Mouse (Mus musculus): Measurements from ENCODE around the gene Rap1gds1.

DNA sequence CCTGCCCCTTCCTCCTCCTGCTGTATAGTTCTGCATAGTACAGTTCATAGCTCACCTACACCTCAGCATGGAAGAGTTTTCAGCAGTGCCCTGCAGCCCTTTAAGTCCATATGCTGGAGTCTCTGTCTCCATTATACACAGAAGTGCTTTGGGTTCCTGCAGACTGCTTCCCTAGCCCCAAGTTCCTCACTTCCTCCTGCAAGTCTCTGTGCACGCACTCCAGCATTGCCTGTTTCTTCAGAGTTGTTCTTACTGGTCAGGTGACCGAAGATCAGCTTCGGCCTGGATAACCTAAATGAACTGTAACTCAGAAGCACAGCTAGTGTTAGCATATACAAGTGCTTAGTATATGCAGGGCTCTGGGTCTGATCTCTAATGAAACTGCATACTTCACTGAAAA lies 12.9 kb downstream of the Rap1gds1 start:
- TF ChIP-seq CTCF (IDR thresholded peaks at IDR 0.05; ENCODE audit: low read depth) = no peak
- no peak for TF ChIP-seq EP300 (optimal IDR thresholded peaks at IDR 0.05)

Measured in stomach, postnatal 0 days (tissue).